Mouse (Mus musculus) kidney, embryonic 16.5 days (tissue): ENCODE results near the gene Rps19bp1. TPM values are rescaled to one million over a fixed set of nuclear protein-coding genes. Genes with fewer than 3 reads are reported as not detected.

Experiments
- ATAC-seq: fragments of 200-750 bp; cut with Nextera tagmentation; 2 replicates; pipeline ENCODE4 v1.8.0; 2017; ENCODE audit warnings: moderate TSS enrichment; ENCODE audit not compliant: low FRiP score, low TSS enrichment
- H3K27ac ChIP-seq: fragments of 300-500 bp; sonication (generic); 2 replicates; pipeline ENCODE4 v1.5.1; 2014; ENCODE audit warnings: low read length
- H3K27me3 ChIP-seq: fragments of 300-500 bp; sonication (generic); 2 replicates; pipeline ENCODE4 v1.6.1; 2014; ENCODE audit warnings: low read length, control low read depth, mixed read lengths; ENCODE audit not compliant: insufficient read depth
- H3K36me3 ChIP-seq: fragments of 300-500 bp; sonication (generic); 2 replicates; pipeline ENCODE4 v1.6.1; 2014; ENCODE audit warnings: low read length, control low read depth, mixed read lengths; ENCODE audit not compliant: insufficient read depth
- H3K4me1 ChIP-seq: fragments of 300-500 bp; sonication (generic); 2 replicates; pipeline ENCODE4 v1.6.1; 2014; ENCODE audit warnings: low read length, control low read depth, mixed read lengths; ENCODE audit not compliant: insufficient read depth
- H3K4me2 ChIP-seq: fragments of 300-500 bp; sonication (generic); replicated peaks from 2 replicates; pipeline ENCODE4 v1.6.1; 2014; ENCODE audit warnings: low read depth, low read length
- H3K4me3 ChIP-seq: fragments of 300-500 bp; sonication (generic); 2 replicates; pipeline ENCODE4 v1.5.1; 2014; ENCODE audit warnings: mild to moderate bottlenecking, low read length
- H3K9ac ChIP-seq: fragments of 300-500 bp; sonication (generic); replicated peaks from 2 replicates; pipeline ENCODE4 v1.6.1; 2014; ENCODE audit warnings: low read length
- H3K9me3 ChIP-seq: fragments of 300-500 bp; sonication (generic); 2 replicates; pipeline ENCODE4 v1.6.1; 2016; ENCODE audit warnings: low read length, control low read depth
- WGBS: fragments of 180-500 bp; shearing (Covaris S2); extraction: QIAGEN DNeasy Blood & Tissue Kit; methylation state at CpG from one replicate; pipeline ENCODE4 v1.1.7; 2014; 5-methylcytosine and 5-hydroxymethylcytosine counted together
- polyA plus RNA-seq: library from polyadenylated mRNA; unstranded; fragments of >200 nt; fragmentation: Nextera tagmentation; extraction: Ambion mirVana; gene quantifications from 2 replicates; pipeline ENCODE4 v1.2.1, GENCODE M21; 2015

Gene Rps19bp1
- polyA plus RNA-seq, 1 experiment from 2014 or later = 50.8 TPM

DNA sequence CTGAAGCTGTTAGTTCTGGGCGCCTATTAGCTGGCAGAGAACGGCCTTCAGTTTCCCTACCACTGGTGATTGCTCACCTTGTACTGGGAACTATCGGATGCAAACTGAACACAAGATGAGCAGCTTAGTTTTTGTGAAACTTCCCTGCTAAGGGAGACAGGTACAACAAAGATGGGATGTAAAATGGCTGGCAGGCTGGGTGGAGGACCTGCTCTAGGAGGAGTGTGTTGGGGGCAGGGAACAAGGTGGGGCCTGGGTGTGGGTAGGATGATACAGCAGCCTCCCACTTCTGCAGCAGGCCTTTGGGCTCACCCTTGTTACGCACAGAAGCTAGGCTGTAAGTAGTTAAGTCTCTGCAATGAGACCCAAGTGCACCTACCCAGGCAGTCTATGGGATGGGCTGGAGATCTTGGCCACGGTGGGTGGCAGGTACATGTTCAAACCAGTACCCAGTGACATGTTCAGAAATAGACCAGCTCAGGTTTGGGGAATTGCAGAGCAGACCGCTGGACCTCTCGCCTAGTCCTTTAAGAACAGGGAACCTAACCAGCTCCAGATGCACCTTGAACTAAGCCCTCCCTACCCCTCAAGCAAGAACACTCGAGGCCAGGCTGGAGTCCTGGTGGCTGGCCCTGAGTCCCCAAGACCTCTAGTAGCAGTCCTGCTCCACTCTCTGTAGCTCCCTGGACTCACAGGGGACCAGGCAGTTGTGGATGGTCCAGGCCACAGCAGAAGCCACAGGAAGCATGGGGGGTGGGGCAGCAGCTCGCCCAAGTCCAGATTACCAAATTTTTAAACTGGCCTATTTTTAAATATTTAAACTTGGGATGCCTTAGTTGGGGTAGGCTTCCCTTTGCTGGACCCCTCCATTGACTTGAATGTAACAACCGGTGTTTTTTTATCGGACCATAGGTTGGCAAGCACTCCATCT, 5.6 kb downstream of the Rps19bp1 start:
- no peaks in the 10 kb centered on the region for H3K9me3 ChIP-seq
- H3K36me3 ChIP-seq = peaks cover 31% of the 10 kb centered on the region
- H3K4me2 ChIP-seq = no peak overlapping the region
- no peaks in the 10 kb centered on the region for H3K27me3 ChIP-seq
- WGBS = 62% methylated on average over 11 of the region's 11 CpGs
- peaks cover 32% of the 10 kb centered on the region for H3K4me1 ChIP-seq
- no peak for ATAC-seq
- no peak overlapping the region for H3K4me3 ChIP-seq
- no peak overlapping the region for H3K9ac ChIP-seq
- peak overlapping the region; percentile 99 for H3K27ac ChIP-seq

DNA sequence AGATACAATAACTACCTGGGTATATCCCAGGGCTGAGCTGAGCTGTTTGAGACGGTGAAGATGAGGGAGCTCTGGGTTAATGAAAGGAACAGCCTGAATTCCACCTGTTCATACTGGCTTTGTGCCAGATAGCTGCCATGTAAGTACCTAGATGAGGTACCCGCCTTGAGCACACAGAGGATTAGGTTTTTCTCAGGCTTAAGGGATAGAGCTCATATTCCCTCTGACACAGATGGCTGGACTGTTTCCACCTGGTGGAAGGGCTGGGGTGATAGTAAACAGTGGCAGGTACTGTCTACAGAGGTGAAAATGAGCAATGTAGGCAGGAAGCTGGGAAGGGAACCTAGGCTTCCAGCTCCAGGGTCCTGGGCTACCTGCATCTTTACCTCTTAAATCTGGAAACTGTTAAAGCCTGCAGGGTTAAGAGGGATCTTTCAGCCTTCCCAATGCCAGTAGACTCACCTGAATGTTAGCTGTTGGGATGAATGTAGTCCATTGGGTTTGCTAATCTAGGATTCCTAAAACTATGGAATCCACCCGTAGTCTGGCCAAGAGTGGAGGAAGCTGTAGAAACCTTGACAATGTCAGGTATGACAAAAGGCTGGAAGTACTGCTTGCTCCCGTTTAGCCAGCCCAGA, 6.4 kb downstream of the Rps19bp1 start:
- Histone ChIP-seq H3K4me1 (peaks cover 32% of the 10 kb centered on the region), H3K27ac (peak overlapping the region; percentile 99), H3K36me3 (peaks cover 31% of the 10 kb centered on the region), H3K9ac (peak overlapping the region; percentile 100), H3K4me3 (peak overlapping the region; percentile 100), H3K9me3 (no peaks in the 10 kb centered on the region), H3K4me2 (peak overlapping the region; percentile 73), H3K27me3 (no peaks in the 10 kb centered on the region)
- WGBS = 28% methylated on average over 4 of the region's 4 CpGs
- ATAC-seq = no peak

DNA sequence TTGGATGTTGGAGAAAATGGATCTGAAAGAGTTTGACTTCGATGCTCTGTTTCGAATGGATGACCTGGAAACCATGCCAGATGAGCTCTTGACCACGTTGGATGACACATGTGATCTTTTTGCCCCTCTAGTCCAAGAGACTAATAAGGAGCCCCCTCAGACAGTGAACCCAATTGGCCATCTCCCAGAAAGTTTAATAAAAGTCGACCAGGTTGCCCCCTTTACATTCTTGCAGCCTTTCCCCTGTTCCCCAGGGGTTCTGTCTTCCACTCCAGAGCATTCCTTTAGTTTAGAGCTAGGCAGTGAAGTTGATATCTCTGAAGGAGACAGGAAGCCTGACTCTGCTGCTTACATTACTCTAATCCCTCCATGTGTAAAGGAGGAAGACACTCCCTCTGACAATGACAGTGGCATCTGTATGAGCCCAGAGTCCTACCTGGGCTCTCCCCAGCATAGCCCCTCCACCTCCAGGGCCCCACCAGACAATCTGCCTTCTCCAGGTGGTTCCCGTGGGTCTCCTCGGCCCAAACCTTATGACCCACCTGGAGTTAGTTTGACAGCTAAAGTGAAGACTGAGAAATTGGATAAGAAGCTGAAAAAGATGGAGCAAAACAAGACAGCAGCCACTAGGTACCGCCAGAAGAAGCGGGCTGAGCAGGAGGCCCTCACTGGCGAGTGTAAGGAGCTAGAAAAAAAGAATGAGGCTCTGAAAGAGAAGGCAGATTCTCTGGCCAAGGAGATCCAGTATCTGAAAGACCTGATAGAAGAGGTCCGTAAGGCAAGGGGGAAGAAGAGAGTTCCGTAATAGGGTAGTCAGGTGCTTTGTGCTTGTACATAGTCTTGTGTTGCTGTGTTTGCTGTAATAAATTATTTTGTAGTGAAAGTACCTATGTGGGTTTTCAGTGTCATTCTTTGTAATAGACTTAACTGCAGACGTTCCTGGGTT, 7.2 kb downstream of the Rps19bp1 start:
- H3K27me3 ChIP-seq = no peaks in the 10 kb centered on the region
- peak overlapping the region; percentile 100 for H3K9ac ChIP-seq
- H3K9me3 ChIP-seq = no peaks in the 10 kb centered on the region
- 55% methylated on average over 12 of the region's 12 CpGs for WGBS
- no peak for ATAC-seq
- H3K4me2 ChIP-seq = peak overlapping the region; percentile 73
- peak overlapping the region; percentile 99 for H3K27ac ChIP-seq
- H3K36me3 ChIP-seq = peaks cover 27% of the 10 kb centered on the region
- H3K4me1 ChIP-seq = peaks cover 31% of the 10 kb centered on the region
- H3K4me3 ChIP-seq = peak overlapping the region; percentile 100

DNA sequence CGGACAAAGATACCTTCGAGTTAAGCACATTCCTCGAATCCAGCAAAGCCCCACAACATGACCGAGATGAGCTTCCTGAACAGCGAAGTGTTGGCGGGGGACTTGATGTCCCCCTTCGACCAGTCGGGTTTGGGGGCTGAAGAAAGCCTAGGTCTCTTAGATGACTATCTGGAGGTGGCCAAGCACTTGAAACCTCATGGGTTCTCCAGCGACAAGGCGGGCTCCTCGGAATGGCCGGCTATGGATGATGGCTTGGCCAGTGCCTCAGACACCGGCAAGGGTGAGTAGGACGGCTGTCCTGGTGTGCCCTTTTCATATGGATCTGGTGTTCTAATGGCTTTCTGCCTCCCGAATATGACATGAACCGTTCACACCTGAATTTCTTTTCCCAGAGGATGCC, 7.9 kb downstream of the Rps19bp1 start:
- Histone ChIP-seq H3K27me3 (no peaks in the 10 kb centered on the region), H3K9ac (peak overlapping the region; percentile 100), H3K9me3 (no peaks in the 10 kb centered on the region), H3K4me2 (peak overlapping the region; percentile 73), H3K4me3 (peak overlapping the region; percentile 100), H3K36me3 (peaks cover 30% of the 10 kb centered on the region), H3K4me1 (peaks cover 31% of the 10 kb centered on the region), H3K27ac (peak overlapping the region; percentile 99)
- 10% methylated on average over 16 of the region's 16 CpGs for WGBS
- no peak for ATAC-seq

DNA sequence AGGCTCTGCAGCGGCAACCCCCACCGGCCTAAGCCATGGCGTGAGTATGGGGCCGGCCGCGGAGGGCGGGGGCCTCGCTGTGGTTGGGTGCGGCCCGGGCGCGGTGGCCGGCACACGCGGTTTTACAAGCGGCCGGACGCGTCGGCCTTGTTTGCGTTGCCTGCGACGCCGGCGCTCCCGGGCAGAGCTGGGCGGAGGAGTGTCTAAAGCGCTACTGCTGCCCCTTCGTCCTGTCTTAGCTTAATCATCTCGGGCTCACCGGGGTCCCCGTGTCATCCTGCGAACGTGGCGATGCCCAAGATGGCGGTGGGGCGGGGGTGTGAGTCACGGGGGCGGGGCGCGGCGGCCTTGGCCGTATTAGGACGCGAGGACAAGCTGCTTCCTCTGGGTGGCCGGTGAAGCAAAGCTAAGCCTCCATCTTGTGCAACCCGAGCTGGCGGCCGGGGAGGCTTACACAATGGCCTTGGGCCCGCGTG, 8.4 kb downstream of the Rps19bp1 start:
- H3K27me3 ChIP-seq = no peaks in the 10 kb centered on the region
- under 1% methylated on average over 51 of the region's 51 CpGs for WGBS
- peak; percentile 55 for ATAC-seq
- H3K4me3 ChIP-seq = peak overlapping the region; percentile 100
- peak overlapping the region; percentile 99 for H3K27ac ChIP-seq
- peaks cover 31% of the 10 kb centered on the region for H3K4me1 ChIP-seq
- H3K36me3 ChIP-seq = peaks cover 35% of the 10 kb centered on the region
- H3K4me2 ChIP-seq = peak overlapping the region; percentile 73
- no peaks in the 10 kb centered on the region for H3K9me3 ChIP-seq
- peak overlapping the region; percentile 100 for H3K9ac ChIP-seq

DNA sequence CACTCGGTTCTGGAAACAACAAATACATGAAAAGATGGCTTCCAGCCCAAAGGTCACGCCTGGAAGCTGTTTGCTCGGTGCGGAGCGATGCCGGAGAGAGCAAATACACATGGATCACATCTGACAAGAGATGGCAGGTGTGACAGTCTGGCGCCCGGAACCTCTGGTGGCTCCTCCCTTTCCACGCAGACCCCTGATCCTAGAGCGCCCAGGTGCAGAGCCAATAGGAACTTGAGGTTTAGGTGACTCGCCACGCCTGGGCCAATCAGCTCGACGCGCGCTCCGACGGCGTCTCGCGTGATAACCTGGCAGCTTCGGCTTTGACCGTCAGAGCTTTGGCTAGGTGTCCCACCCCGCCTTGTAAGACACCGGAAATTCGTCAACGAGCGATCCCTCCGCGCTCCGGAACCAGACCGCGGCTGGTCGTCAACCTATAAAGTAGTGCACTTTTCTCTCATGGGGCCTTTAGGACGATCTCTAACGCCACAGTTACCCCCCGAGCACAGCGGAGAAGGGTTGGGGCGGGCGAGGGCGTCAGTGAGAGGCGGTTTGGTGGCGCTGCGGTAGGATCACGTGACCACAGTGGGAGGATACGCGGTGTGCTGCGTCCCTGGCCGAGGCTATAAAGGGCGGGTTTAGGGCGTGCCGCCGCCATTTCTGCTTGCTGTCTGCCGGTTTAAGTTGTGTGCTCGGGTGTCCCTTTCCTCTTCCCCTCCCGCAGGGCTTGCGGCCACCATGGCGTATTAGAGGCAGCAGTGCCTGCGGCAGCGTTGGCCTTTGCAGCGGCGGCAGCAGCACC, 9.1 kb downstream of the Rps19bp1 start, which contains the start of gene Atf4:
TSS of gene Atf4 (plus strand) at position 338 of the 799 bp plus-strand sequence.
- Histone ChIP-seq H3K4me3 (peak within 1 kb of the TSS; percentile 100), H3K4me2 (peak within 1 kb of the TSS; percentile 73), H3K36me3 (peaks cover 41% of the 10 kb centered on the region), H3K4me1 (peaks cover 31% of the 10 kb centered on the region), H3K9ac (peak within 1 kb of the TSS; percentile 100), H3K9me3 (no peaks in the 10 kb centered on the region), H3K27ac (peak within 1 kb of the TSS; percentile 99), H3K27me3 (no peaks in the 10 kb centered on the region)
- under 1% methylated on average over 62 of the region's 62 CpGs for WGBS
- ATAC-seq = peak; percentile 95

DNA sequence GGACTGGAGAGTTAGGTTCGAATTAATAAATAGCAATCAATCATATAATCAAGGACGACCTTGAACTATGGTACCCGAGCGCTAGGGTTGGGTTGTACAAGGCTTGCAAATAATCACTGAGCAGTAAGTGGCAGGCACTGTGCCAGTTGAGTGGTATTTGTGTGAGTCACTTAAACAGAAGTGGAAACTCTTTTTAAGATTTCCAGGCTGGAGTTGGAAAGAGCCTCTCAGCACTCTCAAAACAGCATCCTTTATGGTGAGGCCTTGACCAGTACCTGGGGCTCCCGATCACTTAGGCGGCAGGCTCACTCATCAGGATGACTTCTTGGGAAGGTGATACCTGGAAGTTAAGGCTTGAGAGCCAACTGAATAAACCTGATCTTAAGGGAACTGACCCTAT, 9.9 kb downstream of the Rps19bp1 start:
- Histone ChIP-seq H3K36me3 (peaks cover 50% of the 10 kb centered on the region), H3K4me2 (peak overlapping the region; percentile 73), H3K9ac (peak overlapping the region; percentile 100), H3K9me3 (no peaks in the 10 kb centered on the region), H3K27me3 (no peaks in the 10 kb centered on the region), H3K4me3 (peak overlapping the region; percentile 100), H3K27ac (peak overlapping the region; percentile 99), H3K4me1 (peaks cover 31% of the 10 kb centered on the region)
- 25% methylated on average over 6 of the region's 6 CpGs for WGBS
- ATAC-seq = no peak

DNA sequence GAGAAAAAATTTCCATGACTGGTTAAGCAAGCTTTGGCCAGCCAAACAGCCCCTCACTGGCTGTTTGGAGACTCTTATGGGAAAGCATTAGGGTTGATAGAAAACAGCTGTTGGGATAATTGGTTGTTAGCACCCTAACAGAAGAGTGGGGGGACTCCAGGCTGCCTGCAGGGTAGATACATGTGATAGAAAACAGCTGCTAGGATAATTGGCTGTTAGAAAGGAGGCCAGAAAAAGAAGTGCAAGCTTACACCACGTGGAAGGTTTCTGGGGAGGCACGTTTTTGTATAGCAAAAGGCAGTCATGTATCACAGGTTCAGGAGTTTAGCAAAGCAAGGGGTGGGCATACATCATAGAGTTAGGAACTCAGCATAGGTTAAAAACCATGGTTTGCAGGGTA, 10.6 kb downstream of the Rps19bp1 start:
- WGBS = 10% methylated on average over 2 of the region's 2 CpGs
- Histone ChIP-seq H3K9me3 (no peaks in the 10 kb centered on the region), H3K27ac (peak overlapping the region; percentile 99), H3K4me2 (no peak overlapping the region), H3K4me3 (no peak overlapping the region), H3K36me3 (peaks cover 56% of the 10 kb centered on the region), H3K9ac (0 out of 2 replicates have a peak overlapping the region, but pooled peaks have one; percentile 0), H3K4me1 (peaks cover 31% of the 10 kb centered on the region), H3K27me3 (no peaks in the 10 kb centered on the region)
- ATAC-seq = no peak
